In genomic region chr10:127185506-127185905, GRCm38 (mm10) we compare ENCODE assay signal across 17 mouse cellular contexts. TPM values are rescaled to one million over a fixed set of nuclear protein-coding genes. Genes with fewer than 3 reads are reported as not detected.
A peak's percentile ranks its signal among the peaks of the same experiment; 100 is the strongest.
DNase-seq lines count a peak whose midpoint lies in the region; ATAC-seq and TF ChIP-seq lines count a peak whose summit lies in the region.
"Had no signal": no experiment of that assay in that cellular context is flagged by ENCODE, and none has a peak within 500 bp of the region (broad histone marks: within the 10 kb centered on the region; RNA-seq: fewer than 3 reads in every experiment).

No protein-coding gene starts in this region.

- ATAC-seq in CD4-positive, CD25-positive, alpha-beta regulatory T cell, adult 4 months: no peak
- ATAC-seq in liver, postnatal 0 days: no peak
- ATAC-seq in liver, embryonic 11.5 days (replicated peaks; ENCODE audit: low FRiP score): no peak
- ATAC-seq: forebrain, embryonic 15.5 days had no signal

- WGBS in liver, postnatal 0 days (ENCODE audit: insufficient replicate concordance): 67% methylated on average over 15 of the region's 15 CpGs
- 78% methylated on average over 15 of the region's 15 CpGs for WGBS in liver, embryonic 11.5 days

- no peaks in the 10 kb centered on the region for H3K36me3 ChIP-seq in liver, postnatal 0 days (replicated peaks; ENCODE audit: insufficient read depth, low read length)
- peaks cover 6% of the 10 kb centered on the region for H3K36me3 ChIP-seq in liver, embryonic 11.5 days (ENCODE audit: control insufficient read depth, insufficient read depth, low read length)

- H3K4me2 ChIP-seq in liver, postnatal 0 days (ENCODE audit: low read depth, low read length): peak overlapping the region; percentile 13; the same call in 1 of the 2 replicates
- H3K4me2 ChIP-seq in liver, embryonic 11.5 days: no peak overlapping the region; the same call in 1 of the 2 replicates
- H3K4me2 ChIP-seq: embryonic facial prominence, embryonic 15.5 days; forebrain, embryonic 15.5 days; heart, embryonic 13.5 days; hindbrain, embryonic 15.5 days had no signal

- DNase-seq in CD4-positive, CD25-positive, alpha-beta regulatory T cell, adult 2 months (ENCODE audit: low read depth, low spot score): peak; percentile 2
- DNase-seq in kidney, adult 9 months: peak; percentile 48
- DNase-seq in kidney, adult 18-20 months: no peak
- no peak for DNase-seq in liver, postnatal 0 days
- no peak for DNase-seq in liver, embryonic 11.5 days (ENCODE audit: low spot score)
- DNase-seq in left cerebral cortex, adult 8-10 months (ENCODE audit: low spot score in 2 of 2): no peak
- DNase-seq: adrenal gland, adult 8-10 months; adrenal gland, postnatal 36 days; cerebellum, adult 2 months; gastrocnemius, postnatal 36 days; heart, postnatal 36 days had no signal

- no peak for TF ChIP-seq EP300 in liver, postnatal 0 days (IDR thresholded peaks at IDR 0.05; ENCODE audit: low read depth)

- peaks cover 71% of the 10 kb centered on the region for H3K27me3 ChIP-seq in liver, postnatal 0 days (ENCODE audit: insufficient read depth, low read length)
- peaks cover 17% of the 10 kb centered on the region for H3K27me3 ChIP-seq in liver, embryonic 11.5 days (replicated peaks; ENCODE audit: control insufficient read depth, insufficient read depth, low read length)
- H3K27me3 ChIP-seq: CH12.LX; forebrain, embryonic 15.5 days had no signal

- peaks cover 31% of the 10 kb centered on the region for H3K4me1 ChIP-seq in liver, postnatal 0 days (ENCODE audit: insufficient read depth)
- peaks cover 34% of the 10 kb centered on the region for H3K4me1 ChIP-seq in liver, embryonic 11.5 days (replicated peaks; ENCODE audit: control insufficient read depth, insufficient read depth, low read length)

- no peak overlapping the region for H3K27ac ChIP-seq in liver, postnatal 0 days (ENCODE audit: low read depth)
- H3K27ac ChIP-seq in liver, embryonic 11.5 days (ENCODE audit: low read depth, low read length): no peak overlapping the region
- H3K27ac ChIP-seq: embryonic facial prominence, embryonic 15.5 days; forebrain, embryonic 15.5 days; heart, embryonic 13.5 days; hindbrain, embryonic 15.5 days had no signal

- TF ChIP-seq CTCF in liver, postnatal 0 days (IDR thresholded peaks at IDR 0.05; ENCODE audit: low read depth): no peak

- no peak overlapping the region for H3K4me3 ChIP-seq in liver, postnatal 0 days (ENCODE audit: low read depth, low read length)
- H3K4me3 ChIP-seq in liver, embryonic 11.5 days (ENCODE audit: low read depth, low read length): no peak overlapping the region
- H3K4me3 ChIP-seq: embryonic facial prominence, embryonic 15.5 days; forebrain, embryonic 15.5 days; heart, embryonic 13.5 days; hindbrain, embryonic 15.5 days had no signal

- no peaks in the 10 kb centered on the region; the same call in 1 of the 2 replicates for H3K9me3 ChIP-seq in liver, postnatal 0 days (ENCODE audit: low read length)
- H3K9me3 ChIP-seq in liver, embryonic 11.5 days (ENCODE audit: control insufficient read depth, low read length): no peaks in the 10 kb centered on the region
- H3K9me3 ChIP-seq: embryonic facial prominence, embryonic 15.5 days; forebrain, embryonic 15.5 days; heart, embryonic 13.5 days; hindbrain, embryonic 15.5 days had no signal

- no peak overlapping the region for H3K9ac ChIP-seq in liver, postnatal 0 days (replicated peaks)
- no peak overlapping the region for H3K9ac ChIP-seq in liver, embryonic 11.5 days (ENCODE audit: low read depth, low read length)
- H3K9ac ChIP-seq: embryonic facial prominence, embryonic 15.5 days; forebrain, embryonic 15.5 days; heart, embryonic 13.5 days; hindbrain, embryonic 15.5 days had no signal

RNA-seq across cellular contexts. Expression of gene Arhgef25, which starts 4.4 kb away (rescaled TPM):
- polyA plus RNA-seq in CD4-positive, CD25-positive, alpha-beta regulatory T cell, adult 4 months (2017; shearing (Covaris generic)): under 1 TPM in 1 of 2 experiments, not detected in 1; 0.38 TPM
- polyA plus RNA-seq in liver, postnatal 0 days (2015; fragmentation: Nextera tagmentation; extraction: Ambion mirVana): 1.9 and 2.6 TPM in 2 replicates
- polyA plus RNA-seq in liver, embryonic 11.5 days (2014; fragmentation: Nextera tagmentation; extraction: Ambion mirVana): 28.3 and 30.2 TPM in 2 replicates
- 100 to 1,000 TPM; 153 to 178 (median 174) TPM for total RNA-seq in left cerebral cortex, adult 8-10 months (2022)

RNA-seq across cellular contexts. Expression of gene Slc26a10, which starts 5.1 kb away (rescaled TPM):
- 1 to 10 TPM; 2.6 to 2.8 TPM for polyA plus RNA-seq in CD4-positive, CD25-positive, alpha-beta regulatory T cell, adult 4 months (2017; shearing (Covaris generic))
- polyA plus RNA-seq in liver, postnatal 0 days (2015; fragmentation: Nextera tagmentation; extraction: Ambion mirVana): 2.0 TPM in 2 replicates
- polyA plus RNA-seq in liver, embryonic 11.5 days (2014; fragmentation: Nextera tagmentation; extraction: Ambion mirVana): 3.6 and 5.2 TPM in 2 replicates
- 1 to 10 TPM; 5.8 to 7.4 (median 6.9) TPM for total RNA-seq in left cerebral cortex, adult 8-10 months (2022)

RNA-seq across cellular contexts. Expression of gene Dtx3, which starts 10.0 kb away (rescaled TPM):
- polyA plus RNA-seq in CD4-positive, CD25-positive, alpha-beta regulatory T cell, adult 4 months (2017; shearing (Covaris generic)): 10 to 100 TPM; 39.4 to 42.2 TPM
- polyA plus RNA-seq in liver, postnatal 0 days (2015; fragmentation: Nextera tagmentation; extraction: Ambion mirVana): 8.8 and 8.9 TPM in 2 replicates
- 64.0 and 70.8 TPM in 2 replicates for polyA plus RNA-seq in liver, embryonic 11.5 days (2014; fragmentation: Nextera tagmentation; extraction: Ambion mirVana)
- total RNA-seq in left cerebral cortex, adult 8-10 months (2022): 100 to 1,000 TPM; 211 to 218 (median 216) TPM

RNA-seq across cellular contexts. Expression of gene B4galnt1, which starts 20.5 kb away (rescaled TPM):
- polyA plus RNA-seq in CD4-positive, CD25-positive, alpha-beta regulatory T cell, adult 4 months (2017; shearing (Covaris generic)): 100 to 1,000 TPM; 166 to 206 TPM
- polyA plus RNA-seq in liver, postnatal 0 days (2015; fragmentation: Nextera tagmentation; extraction: Ambion mirVana): 27.2 and 32.2 TPM in 2 replicates
- polyA plus RNA-seq in liver, embryonic 11.5 days (2014; fragmentation: Nextera tagmentation; extraction: Ambion mirVana): 21.6 and 26.3 TPM in 2 replicates
- total RNA-seq in left cerebral cortex, adult 8-10 months (2022): 100 to 1,000 TPM; 105 to 118 (median 112) TPM

RNA-seq across cellular contexts. Expression of gene Pip4k2c, which starts 25.9 kb away (rescaled TPM):
- polyA plus RNA-seq in CD4-positive, CD25-positive, alpha-beta regulatory T cell, adult 4 months (2017; shearing (Covaris generic)): 10 to 100 TPM; 24.2 to 39.3 TPM
- polyA plus RNA-seq in liver, postnatal 0 days (2015; fragmentation: Nextera tagmentation; extraction: Ambion mirVana): 14.7 and 17.7 TPM in 2 replicates
- 43.1 and 43.4 TPM in 2 replicates for polyA plus RNA-seq in liver, embryonic 11.5 days (2014; fragmentation: Nextera tagmentation; extraction: Ambion mirVana)
- 100 to 1,000 TPM; 104 to 112 (median 106) TPM for total RNA-seq in left cerebral cortex, adult 8-10 months (2022)

Comparison
In these comparisons a context has a peak if more than half of its experiments do, and no peak if none do; other contexts are left out.
1. DNase-seq: peak in CD4-positive, CD25-positive, alpha-beta regulatory T cell, adult 2 months (single experiment) and kidney, adult 9 months (single experiment); none in kidney, adult 18-20 months (single experiment), liver, postnatal 0 days (single experiment), liver, embryonic 11.5 days (single experiment) and left cerebral cortex, adult 8-10 months (0 of 2).